Mouse (Mus musculus): Measurements from ENCODE around the gene Pramel4.
"Not testable (repeated sequence)": the region's sequence is repeated elsewhere in the genome, so short reads cannot be mapped to it uniquely, and the experiment has no call there.

Gene Pramel4

DNA sequence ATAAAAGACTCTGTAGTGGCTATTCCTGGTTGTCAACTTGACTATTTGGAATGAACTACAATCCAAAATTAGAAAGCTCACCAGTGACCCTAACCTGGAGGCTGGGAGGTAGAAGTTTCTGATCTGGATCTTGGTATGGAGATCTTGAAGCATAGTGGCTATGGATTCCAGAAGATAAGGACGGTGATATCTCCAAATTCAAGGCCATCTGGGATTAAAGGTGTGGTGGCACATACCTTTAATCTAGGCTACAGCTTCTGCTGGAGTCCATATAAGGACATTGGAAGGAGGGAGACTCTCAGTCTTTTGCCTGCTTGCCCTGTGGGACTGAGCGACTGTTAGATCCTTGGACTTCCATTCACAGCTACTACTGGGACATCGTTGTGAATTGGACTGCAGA, at the start of gene Pramel4:
TSS of gene Pramel4 (plus strand) at position 301 of the 400 bp plus-strand sequence.
- not testable (repeated sequence) for DNase-seq

DNA sequence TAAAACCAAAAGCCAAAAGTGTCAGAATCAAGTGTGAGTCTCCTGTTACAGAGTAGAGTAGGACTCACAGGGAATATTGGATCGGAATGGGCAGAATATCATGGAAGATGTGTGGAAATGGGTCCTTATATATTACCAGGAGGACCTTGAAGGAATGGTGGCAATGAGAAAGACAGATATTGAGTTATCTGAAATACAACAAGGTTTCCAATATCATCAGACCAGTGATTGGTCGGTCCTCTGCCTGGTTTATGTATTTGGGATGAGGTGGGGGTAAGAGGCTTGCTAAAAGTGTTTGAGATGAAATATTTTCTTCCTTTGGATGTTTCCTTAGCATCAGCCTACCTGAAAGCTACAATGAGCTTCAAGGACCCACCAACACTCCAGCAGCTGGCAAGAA, 47.2 kb downstream of the Pramel4 start, which contains the start of gene Gm13102:
TSS of gene Gm13102 (plus strand) at position 301 of the 400 bp plus-strand sequence.
- DNase-seq, result not testable (repeated sequence)

Measured in cerebellum, postnatal 36 days (tissue).